21 mouse cellular contexts compared by ENCODE assay signal in the genomic region with DNA sequence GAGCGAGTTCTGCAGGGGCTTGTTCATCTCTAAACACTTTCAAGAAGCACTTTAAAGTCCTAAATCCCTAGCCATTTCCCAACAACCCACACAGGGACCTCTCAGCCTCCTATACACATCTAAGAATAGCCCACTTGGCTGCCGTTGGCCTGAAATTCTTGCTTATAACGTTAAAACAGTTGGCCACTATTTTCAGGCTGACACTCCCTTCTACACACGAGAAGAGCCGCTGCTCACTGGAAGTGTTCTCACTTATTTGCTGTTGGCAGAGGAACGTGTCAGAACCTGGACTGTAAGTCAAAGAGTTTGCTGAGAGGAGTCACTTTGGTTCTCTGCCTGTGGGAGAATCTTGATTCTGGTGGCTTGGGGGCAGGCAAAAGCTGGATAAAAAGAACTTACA. TPM values are rescaled to one million over a fixed set of nuclear protein-coding genes. Genes with fewer than 3 reads are reported as not detected.
"Had no signal": no experiment of that assay in that cellular context is flagged by ENCODE, and none has a peak within 500 bp of the region (broad histone marks: within the 10 kb centered on the region; RNA-seq: fewer than 3 reads in every experiment).

No protein-coding gene starts in this region.

- H3K4me1 ChIP-seq: kidney, embryonic 15.5 days; limb, embryonic 13.5 days; liver, embryonic 12.5 days; midbrain, embryonic 15.5 days; neural tube, embryonic 12.5 days had no signal

- H3K27ac ChIP-seq: kidney, embryonic 15.5 days; limb, embryonic 13.5 days; liver, embryonic 12.5 days; macrophage; midbrain, embryonic 15.5 days; neural tube, embryonic 12.5 days had no signal

- H3K27me3 ChIP-seq: midbrain, embryonic 15.5 days; neural tube, embryonic 12.5 days had no signal

- ATAC-seq: intestine, embryonic 16.5 days; liver, embryonic 12.5 days; midbrain, embryonic 15.5 days had no signal

- H3K9ac ChIP-seq: kidney, embryonic 15.5 days; limb, embryonic 13.5 days; liver, embryonic 12.5 days; lung, embryonic 14.5 days; midbrain, embryonic 15.5 days; neural tube, embryonic 12.5 days had no signal

- H3K4me2 ChIP-seq: kidney, embryonic 15.5 days; limb, embryonic 13.5 days; liver, embryonic 12.5 days; lung, embryonic 14.5 days; midbrain, embryonic 11.5 days; midbrain, embryonic 15.5 days; neural tube, embryonic 12.5 days had no signal

- H3K4me3 ChIP-seq: kidney, embryonic 15.5 days; limb, embryonic 13.5 days; liver, embryonic 12.5 days; megakaryocyte, embryonic 14.5 days; midbrain, embryonic 15.5 days; neural tube, embryonic 12.5 days had no signal

- H3K36me3 ChIP-seq: kidney, embryonic 15.5 days; limb, embryonic 13.5 days; liver, embryonic 12.5 days; midbrain, embryonic 15.5 days; neural tube, embryonic 12.5 days had no signal

- DNase-seq: kidney, adult 2 months; kidney, postnatal 14 days; lung, embryonic 14.5 days; lung, postnatal 14 days; retina, postnatal 1 day; thymus, postnatal 14 days had no signal

- H3K9me3 ChIP-seq: kidney, embryonic 15.5 days; limb, embryonic 13.5 days; liver, embryonic 12.5 days; megakaryocyte, embryonic 14.5 days; midbrain, embryonic 15.5 days; neural tube, embryonic 12.5 days had no signal

RNA-seq across cellular contexts. Expression of gene A830031A19Rik, which starts 30.8 kb away (rescaled TPM):
- total RNA-seq: monocyte, adult 5-6 weeks; neutrophil, adult 5-6 weeks had no signal
- polyA plus RNA-seq: intestine, embryonic 16.5 days; kidney, adult 2 months; kidney, embryonic 15.5 days; large intestine, adult 2 months; limb, embryonic 13.5 days; liver, embryonic 12.5 days; liver, embryonic 16.5 days; lung, embryonic 14.5 days; macrophage; midbrain, embryonic 11.5 days; neural tube, embryonic 12.5 days; small intestine, adult 2 months; stomach, embryonic 16.5 days had no signal
